Mouse (Mus musculus) spleen, postnatal 4 days (tissue): ENCODE measurements around the gene Gm1673.
A peak's percentile ranks its signal among the peaks of the same experiment; 100 is the strongest.
"Not testable (repeated sequence)": the region's sequence is repeated elsewhere in the genome, so short reads cannot be mapped to it uniquely, and the experiment has no call there.

Source experiments
- DNase-seq, 2 experiments: peaks; one replicate each; pipeline ENCODE4 v3.0.0; 2022; ENCODE audit warnings: low spot score in 2 of 2

Gene Gm1673

GRCm38 (mm10) chr5:33983309-33984121 is at the start of gene Gm1673:
Gene Gm1673, plus strand, starts transcription at chr5:33983433.
- DNase-seq, result peak; percentile 62 to 84

- DNase-seq, result no peak
Measured at GRCm38 (mm10) chr5:33934081-33934480, 49.2 kb upstream of the Gm1673 start.

- no peak for DNase-seq
Measured at GRCm38 (mm10) chr5:33934877-33935276, 48.4 kb upstream of the Gm1673 start.

GRCm38 (mm10) chr5:33935700-33936111 is 47.5 kb upstream of the Gm1673 start:
- DNase-seq, result no peak

- peak; percentile 97 to 98 for DNase-seq
Measured at GRCm38 (mm10) chr5:33936120-33936707, 47.0 kb upstream of the Gm1673 start, which contains the start of gene Nelfa. Gene Nelfa, minus strand, starts transcription at chr5:33936413.

GRCm38 (mm10) chr5:33937230-33937629 is 46.0 kb upstream of the Gm1673 start:
- DNase-seq, result no peak

GRCm38 (mm10) chr5:33938448-33938847 is 44.8 kb upstream of the Gm1673 start:
- DNase-seq, result peak; percentile 55 to 64

GRCm38 (mm10) chr5:33947035-33947434 is 36.2 kb upstream of the Gm1673 start:
- DNase-seq, result not testable (repeated sequence)

- no peak for DNase-seq
Measured at GRCm38 (mm10) chr5:33948314-33948713, 34.9 kb upstream of the Gm1673 start.

- no peak for DNase-seq
Measured at GRCm38 (mm10) chr5:33953471-33954185, 29.6 kb upstream of the Gm1673 start.

GRCm38 (mm10) chr5:33954354-33954753 is 28.9 kb upstream of the Gm1673 start:
- DNase-seq, result peak; percentile 68 to 87

- DNase-seq, result no peak
Measured at GRCm38 (mm10) chr5:33955868-33956267, 27.4 kb upstream of the Gm1673 start.

- DNase-seq, result no peak
Measured at GRCm38 (mm10) chr5:33959382-33959781, 23.9 kb upstream of the Gm1673 start.

- DNase-seq, result peak in 1 of 2 experiments; percentile 2
Measured at GRCm38 (mm10) chr5:33974736-33975135, 8.5 kb upstream of the Gm1673 start.

- peak in 1 of 2 experiments; percentile 25 for DNase-seq
Measured at GRCm38 (mm10) chr5:33976267-33976666, 7.0 kb upstream of the Gm1673 start.

GRCm38 (mm10) chr5:33982731-33983259 is 438 bp upstream of the Gm1673 start:
- no peak for DNase-seq

- DNase-seq, result peak; percentile 39 to 69
Measured at GRCm38 (mm10) chr5:33994671-33995625, 11.7 kb downstream of the Gm1673 start.

GRCm38 (mm10) chr5:33995843-33996693 is 12.8 kb downstream of the Gm1673 start, which contains the start of gene Nat8l:
Gene Nat8l, plus strand, starts transcription at chr5:33995984.
- peak; percentile 52 to 76 for DNase-seq

- DNase-seq, result no peak
Measured at GRCm38 (mm10) chr5:33996694-33997045, 13.4 kb downstream of the Gm1673 start.
